Comparison of ENCODE assay signal across 20 mouse cellular contexts in the genomic region with DNA sequence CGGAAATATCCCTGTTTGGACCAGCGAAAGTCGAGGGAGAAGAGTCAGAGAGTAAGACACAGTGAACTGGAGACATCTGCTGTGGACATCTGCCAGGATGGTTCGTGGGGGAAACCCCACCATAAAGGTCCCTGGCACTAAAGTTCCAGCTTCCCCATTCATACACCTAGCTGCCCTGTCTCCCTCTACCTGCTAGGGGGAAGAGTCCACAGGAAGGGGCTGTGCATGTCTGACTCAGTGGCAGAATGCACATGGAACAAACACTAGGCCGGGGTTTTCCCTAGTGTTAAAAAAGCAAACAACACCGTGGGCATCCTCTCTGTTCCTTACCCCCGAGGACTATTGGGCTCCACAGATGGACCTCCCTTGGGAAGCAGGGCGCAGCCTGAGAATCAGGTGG. TPM values are rescaled to one million over a fixed set of nuclear protein-coding genes. Genes with fewer than 3 reads are reported as not detected.
A peak's percentile ranks its signal among the peaks of the same experiment; 100 is the strongest.
DNase-seq lines count a peak whose midpoint lies in the region; ATAC-seq and TF ChIP-seq lines count a peak whose summit lies in the region.
"Had no signal": no experiment of that assay in that cellular context is flagged by ENCODE, and none has a peak within 500 bp of the region (broad histone marks: within the 10 kb centered on the region; RNA-seq: fewer than 3 reads in every experiment).

No protein-coding gene starts in this region.

- TF ChIP-seq POLR2A in spleen, adult 2 months (IDR thresholded peaks at IDR 0.05; ENCODE audit: low read depth, low read length) = no peak
- no peak for TF ChIP-seq POLR2A in MEL (IDR thresholded peaks at IDR 0.05; ENCODE audit: control insufficient read depth in 1 of 2, insufficient read depth in 1 of 2, low read depth in 1 of 2, low read length in 2 of 2, poor library complexity in 1 of 2)

- 57% methylated on average over 8 of the region's 8 CpGs for WGBS in spleen, adult 2 months
- WGBS in liver, embryonic 13.5 days (ENCODE audit: insufficient replicate concordance) = 73% methylated on average over 8 of the region's 8 CpGs
- 84% methylated on average over 8 of the region's 8 CpGs for WGBS in midbrain, embryonic 15.5 days

- peak in 1 of 2 experiments; percentile 20 for DNase-seq in spleen, adult 2 months (ENCODE audit: low read depth in 1 of 2, low spot score in 2 of 2)
- DNase-seq in spleen, adult 18-20 months = no peak
- peak; percentile 39 for DNase-seq in MEL (ENCODE audit: low read depth, low spot score)
- no peak for DNase-seq in liver, embryonic 13.5 days
- peak; percentile 57 for DNase-seq in splenic B cell, adult 2 months (ENCODE audit: low read depth, low spot score)
- DNase-seq in lung, postnatal 4 days = no peak
- DNase-seq in urinary bladder, postnatal 25 days (ENCODE audit: low spot score) = no peak
- DNase-seq: cerebellum, adult 9-10 months; heart, postnatal 10 days; layer of hippocampus, adult 9-11 months; lung, adult 2 months; lung, postnatal 36 days had no signal

- no peak overlapping the region for H3K9ac ChIP-seq in MEL (ENCODE audit: control insufficient read depth, low read depth, low read length, poor library complexity, severe bottlenecking)
- H3K9ac ChIP-seq in liver, embryonic 13.5 days = peak overlapping the region; percentile 83; the same call in 1 of the 2 replicates
- H3K9ac ChIP-seq in midbrain, embryonic 15.5 days = no peak overlapping the region
- H3K9ac ChIP-seq: embryonic facial prominence, embryonic 12.5 days; forebrain, embryonic 13.5 days; hindbrain, embryonic 12.5 days; midbrain, embryonic 12.5 days; neural tube, embryonic 13.5 days had no signal

- H3K4me3 ChIP-seq in spleen, adult 2 months (ENCODE audit: extremely low read depth, insufficient read depth, insufficient read length) = no peak overlapping the region
- H3K4me3 ChIP-seq in MEL (ENCODE audit: control insufficient read depth in 1 of 2, insufficient read depth in 1 of 2, low read depth in 2 of 2, low read length in 2 of 2) = no peak overlapping the region
- no peak overlapping the region for H3K4me3 ChIP-seq in liver, embryonic 13.5 days (replicated peaks)
- no peak overlapping the region for H3K4me3 ChIP-seq in midbrain, embryonic 15.5 days
- H3K4me3 ChIP-seq: embryonic facial prominence, embryonic 12.5 days; forebrain, embryonic 13.5 days; heart, embryonic 10.5 days; hindbrain, embryonic 12.5 days; midbrain, embryonic 12.5 days; neural tube, embryonic 13.5 days had no signal

- H3K36me3 ChIP-seq in spleen, adult 2 months (ENCODE audit: control insufficient read depth, insufficient read depth, low read length) = no peaks in the 10 kb centered on the region
- H3K36me3 ChIP-seq in MEL (ENCODE audit: control insufficient read depth in 1 of 2, insufficient read depth in 2 of 2, low read length in 2 of 2) = peaks cover 0 to 58% of the 10 kb centered on the region in 2 experiments; a peak in 2 of 4 replicates
- H3K36me3 ChIP-seq in liver, embryonic 13.5 days = 0 out of 2 replicates have a peak, but pooled peaks cover 5% of the 10 kb centered on the region
- H3K36me3 ChIP-seq in splenic B cell, adult 2 months (ENCODE audit: control insufficient read depth, insufficient read depth, low read length, poor library complexity, severe bottlenecking) = no peaks in the 10 kb centered on the region
- H3K36me3 ChIP-seq in midbrain, embryonic 15.5 days (replicated peaks) = no peaks in the 10 kb centered on the region
- H3K36me3 ChIP-seq: embryonic facial prominence, embryonic 12.5 days; heart, embryonic 10.5 days; hindbrain, embryonic 12.5 days; midbrain, embryonic 12.5 days; neural tube, embryonic 13.5 days had no signal

- no peaks in the 10 kb centered on the region for H3K27me3 ChIP-seq in spleen, adult 2 months (ENCODE audit: control insufficient read depth, insufficient read depth, low read length)
- H3K27me3 ChIP-seq in MEL (ENCODE audit: control insufficient read depth in 1 of 2, insufficient read depth in 2 of 2, low read length in 2 of 2) = no peaks in the 10 kb centered on the region
- H3K27me3 ChIP-seq in liver, embryonic 13.5 days = no peaks in the 10 kb centered on the region
- H3K27me3 ChIP-seq in splenic B cell, adult 2 months (ENCODE audit: control insufficient read depth, insufficient read depth, low read length, poor library complexity, severe bottlenecking) = no peaks in the 10 kb centered on the region
- H3K27me3 ChIP-seq in midbrain, embryonic 15.5 days (replicated peaks) = no peaks in the 10 kb centered on the region

- no peak for TF ChIP-seq CTCF in spleen, adult 2 months (IDR thresholded peaks at IDR 0.05; ENCODE audit: extremely low read depth, insufficient read depth, insufficient read length, insufficient replicate concordance)
- TF ChIP-seq CTCF in MEL (IDR thresholded peaks at IDR 0.05 in 2 of 3, conservative IDR thresholded peaks at IDR 0.05 in 1 of 3; ENCODE audit: control insufficient read depth in 1 of 3, insufficient read depth in 1 of 3, low read depth in 2 of 3, low read length in 3 of 3, poor library complexity in 1 of 3, severe bottlenecking in 1 of 3) = no peak

- TF ChIP-seq RAD21 in MEL (IDR thresholded peaks at IDR 0.05; ENCODE audit: low read depth, low read length) = no peak

- peaks cover 21% of the 10 kb centered on the region for H3K79me2 ChIP-seq in MEL (ENCODE audit: control insufficient read depth, insufficient read depth, low read length, poor library complexity)

- 0 out of 4 replicates have a peak, but pooled peaks have one; percentile 3 to 5 for TF ChIP-seq EP300 in MEL (IDR thresholded peaks at IDR 0.05; ENCODE audit: low read depth in 1 of 2, low read length in 2 of 2)

- peaks cover 30% of the 10 kb centered on the region; the same call in 1 of the 2 replicates for H3K4me1 ChIP-seq in spleen, adult 2 months (ENCODE audit: control insufficient read depth, insufficient read depth, insufficient read length)
- H3K4me1 ChIP-seq in MEL (ENCODE audit: control insufficient read depth in 1 of 2, insufficient read depth in 2 of 2, low read length in 2 of 2) = peaks cover 29 to 67% of the 10 kb centered on the region in 2 experiments
- H3K4me1 ChIP-seq in liver, embryonic 13.5 days (replicated peaks) = peaks cover 68% of the 10 kb centered on the region
- peaks cover 11% of the 10 kb centered on the region; the same call in 1 of the 2 replicates for H3K4me1 ChIP-seq in midbrain, embryonic 15.5 days
- H3K4me1 ChIP-seq: embryonic facial prominence, embryonic 12.5 days had no signal

- peak overlapping the region; percentile 61 for H3K27ac ChIP-seq in spleen, adult 2 months (ENCODE audit: insufficient read depth, low read length)
- H3K27ac ChIP-seq in MEL (ENCODE audit: control insufficient read depth, low read depth, low read length) = peak overlapping the region; percentile 14; the same call in 1 of the 2 replicates
- peak overlapping the region; percentile 89 for H3K27ac ChIP-seq in liver, embryonic 13.5 days
- no peak overlapping the region for H3K27ac ChIP-seq in midbrain, embryonic 15.5 days
- H3K27ac ChIP-seq: embryonic facial prominence, embryonic 12.5 days; forebrain, embryonic 13.5 days; heart, embryonic 10.5 days; hindbrain, embryonic 12.5 days; midbrain, embryonic 12.5 days; neural tube, embryonic 13.5 days; stomach, postnatal 0 days had no signal

- peak overlapping the region; percentile 98; the same call in 1 of the 2 replicates for H3K4me2 ChIP-seq in liver, embryonic 13.5 days
- no peak overlapping the region for H3K4me2 ChIP-seq in midbrain, embryonic 15.5 days
- H3K4me2 ChIP-seq: embryonic facial prominence, embryonic 12.5 days; forebrain, embryonic 13.5 days; hindbrain, embryonic 12.5 days; midbrain, embryonic 12.5 days; neural tube, embryonic 13.5 days had no signal

- H3K9me3 ChIP-seq in MEL (replicated peaks; ENCODE audit: insufficient read depth, low read length) = no peaks in the 10 kb centered on the region
- H3K9me3 ChIP-seq in liver, embryonic 13.5 days (replicated peaks) = no peaks in the 10 kb centered on the region
- H3K9me3 ChIP-seq in midbrain, embryonic 15.5 days = no peaks in the 10 kb centered on the region
- H3K9me3 ChIP-seq: embryonic facial prominence, embryonic 12.5 days; forebrain, embryonic 13.5 days; heart, embryonic 10.5 days; hindbrain, embryonic 12.5 days; midbrain, embryonic 12.5 days; neural tube, embryonic 13.5 days had no signal

- ATAC-seq in liver, embryonic 13.5 days (ENCODE audit: low read depth) = no peak
- ATAC-seq in midbrain, embryonic 15.5 days (replicated peaks) = no peak
- ATAC-seq: forebrain, embryonic 13.5 days had no signal

TF ChIP-seq in MEL, 35 proteins besides CTCF, POLR2A, EP300 and RAD21:
- 0 out of 2 replicates have a peak, but pooled peaks have one; percentile 6 for TF ChIP-seq TAL1 (IDR thresholded peaks at IDR 0.05; ENCODE audit: low read length)
- no peak for TF ChIP-seq ZMIZ1 (IDR thresholded peaks at IDR 0.05; ENCODE audit: low read depth, low read length)
- TF ChIP-seq ETS1 (IDR thresholded peaks at IDR 0.05; ENCODE audit: low read depth, low read length) = 0 out of 2 replicates have a peak, but pooled peaks have one; percentile 11

RNA-seq across cellular contexts. Expression of a gene that starts 2.9 kb away (rescaled TPM):
- polyA plus RNA-seq in spleen, adult 2 months (2012; rRNA removed) = 23.6 and 24.0 TPM in 2 replicates
- 27.5 and 28.2 TPM in 2 replicates for total RNA-seq in MEL (2012; rRNA removed)
- polyA plus RNA-seq in MEL (2012; ENCODE audit: insufficient read depth in 1 of 2, insufficient read length in 2 of 2, low read depth in 1 of 2, low replicate concordance in 2 of 2, missing spikeins in 1 of 2) = 10 to 100 TPM in 1 of 2 experiments, not detected in 1; 50.2 TPM
- polyA plus RNA-seq in liver, embryonic 13.5 days (2015; fragmentation: Nextera tagmentation; extraction: Ambion mirVana) = 27.9 and 28.4 TPM in 2 replicates
- polyA plus RNA-seq in midbrain, embryonic 15.5 days (2015; fragmentation: Nextera tagmentation; extraction: Ambion mirVana) = 46.9 and 48.4 TPM in 2 replicates

Comparison
In these comparisons a context has a peak if more than half of its experiments do, and no peak if none do; other contexts are left out.
1. DNase-seq: peak in MEL (single experiment) and splenic B cell, adult 2 months (single experiment); none in spleen, adult 18-20 months (0 of 2), liver, embryonic 13.5 days (single experiment), lung, postnatal 4 days (0 of 2) and urinary bladder, postnatal 25 days (single experiment).